Mouse (Mus musculus) heart, embryonic 14.5 days (tissue): ENCODE measurements at regions not wholly inside any gene's neighbourhood (a gene's known extent, or its start where the extent isn't known, plus 50 kb on each side); places are given as distances from the start of the nearest gene placed in this dataset.

ENCODE experiments used
- ATAC-seq: fragments of 200-750 bp; cut with Nextera tagmentation; 2 replicates; pipeline ENCODE4 v1.8.0; 2017; ENCODE audit warnings: low read depth, moderate TSS enrichment; ENCODE audit not compliant: insufficient number of reproducible peaks, insufficient read depth, low FRiP score
- H3K27ac ChIP-seq, 2 experiments: fragments of 200-500 bp in 1 of 2; fragments of 300-500 bp in 1 of 2; sonication (generic) in 1 of 2; replicated peaks in 1 of 2; 2 replicates each; pipeline ENCODE4 v1.5.1; 2012 to 2014; ENCODE audit warnings: low read depth in 2 of 2, low read length in 2 of 2, control low read depth in 1 of 2, mild to moderate bottlenecking in 1 of 2, mixed read lengths in 1 of 2; ENCODE audit not compliant: control insufficient read depth in 1 of 2, insufficient read depth in 1 of 2
- H3K27me3 ChIP-seq: fragments of 300-500 bp; sonication (generic); 2 replicates; pipeline ENCODE4 v1.6.1; 2014; ENCODE audit warnings: mild to moderate bottlenecking, low read length, control low read depth; ENCODE audit not compliant: control insufficient read depth, insufficient read depth
- H3K36me3 ChIP-seq: fragments of 300-500 bp; sonication (generic); 2 replicates; pipeline ENCODE4 v1.6.1; 2014; ENCODE audit warnings: mild to moderate bottlenecking, control low read depth, low read length, mixed read lengths; ENCODE audit not compliant: control insufficient read depth, insufficient read depth
- H3K4me1 ChIP-seq, 2 experiments: fragments of 200-500 bp in 1 of 2; fragments of 300-500 bp in 1 of 2; sonication (generic) in 1 of 2; 2 replicates each; pipeline ENCODE4 v1.6.1; 2012 to 2014; ENCODE audit warnings: low read length in 2 of 2, control low read depth in 1 of 2, mixed read lengths in 1 of 2; ENCODE audit not compliant: control insufficient read depth in 2 of 2, insufficient read depth in 2 of 2
- H3K4me2 ChIP-seq: fragments of 300-500 bp; sonication (generic); 2 replicates; pipeline ENCODE4 v1.6.1; 2014; ENCODE audit warnings: mild to moderate bottlenecking, low read length
- H3K4me3 ChIP-seq, 2 experiments: fragments of 200-500 bp in 1 of 2; fragments of 300-500 bp in 1 of 2; sonication (generic) in 1 of 2; 2 replicates each; pipeline ENCODE4 v1.5.1; 2012 to 2014; ENCODE audit warnings: low read length in 2 of 2, mild to moderate bottlenecking in 2 of 2, control low read depth in 1 of 2, low read depth in 1 of 2, moderate library complexity in 1 of 2; ENCODE audit not compliant: control insufficient read depth in 1 of 2, insufficient read depth in 1 of 2
- H3K9ac ChIP-seq: fragments of 300-500 bp; sonication (generic); 2 replicates; pipeline ENCODE4 v1.6.1; 2014; ENCODE audit warnings: mild to moderate bottlenecking, low read length
- H3K9me3 ChIP-seq: fragments of 300-500 bp; sonication (generic); 2 replicates; pipeline ENCODE4 v1.6.1; 2016; ENCODE audit warnings: low read length, control low read depth; ENCODE audit not compliant: control insufficient read depth
- WGBS: fragments of 180-500 bp; shearing (Covaris S2); extraction: QIAGEN DNeasy Blood & Tissue Kit; methylation state at CpG from one replicate; pipeline ENCODE4 v1.1.7; 2014; 5-methylcytosine and 5-hydroxymethylcytosine counted together

DNA sequence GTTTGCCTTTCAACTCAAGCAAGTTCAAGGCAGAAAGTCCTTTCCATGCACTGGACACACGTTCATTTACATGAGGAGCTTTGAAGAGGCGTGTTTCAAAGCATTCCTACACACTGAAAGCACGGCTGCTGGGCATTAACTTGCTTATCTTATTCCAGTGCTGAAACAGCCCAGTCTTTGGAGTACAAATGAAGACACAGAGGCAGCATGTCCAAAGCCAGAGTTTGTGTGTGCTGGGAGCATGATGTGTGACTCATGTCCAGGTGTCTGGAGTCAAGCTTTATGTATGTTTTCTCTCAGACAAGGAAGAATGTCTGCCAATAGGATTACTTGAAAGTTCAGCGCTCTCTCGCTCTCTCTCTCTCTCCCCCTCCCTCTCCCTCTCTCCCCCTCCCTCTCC is 287.2 kb upstream of the Adamts9 start:
- H3K27me3 ChIP-seq: no peaks in the 10 kb centered on the region
- H3K9me3 ChIP-seq: no peaks in the 10 kb centered on the region
- H3K4me3 ChIP-seq: no peak overlapping the region
- 27% methylated on average over 5 of the region's 5 CpGs for WGBS
- no peak overlapping the region for H3K4me2 ChIP-seq
- H3K9ac ChIP-seq: no peak overlapping the region
- H3K4me1 ChIP-seq: peaks cover 9 to 34% of the 10 kb centered on the region in 2 experiments
- no peak overlapping the region for H3K27ac ChIP-seq
- H3K36me3 ChIP-seq: no peaks in the 10 kb centered on the region
- ATAC-seq: no peak

- Histone ChIP-seq H3K27ac (no peak overlapping the region), H3K36me3 (no peaks in the 10 kb centered on the region), H3K27me3 (no peaks in the 10 kb centered on the region), H3K4me2 (no peak overlapping the region), H3K9me3 (no peaks in the 10 kb centered on the region), H3K4me1 (peaks cover 8 to 29% of the 10 kb centered on the region in 2 experiments), H3K9ac (no peak overlapping the region), H3K4me3 (no peak overlapping the region)
- ATAC-seq: no peak
- 89% methylated on average over 2 of the region's 2 CpGs for WGBS
Observed at GRCm38 (mm10) chr6:93229320-93229719, 286.0 kb upstream of the Adamts9 start.

GRCm38 (mm10) chr6:93223610-93224550 is 280.6 kb upstream of the Adamts9 start:
- H3K4me2 ChIP-seq: no peak overlapping the region
- ATAC-seq: no peak
- no peak overlapping the region for H3K4me3 ChIP-seq
- no peaks in the 10 kb centered on the region for H3K36me3 ChIP-seq
- H3K27ac ChIP-seq: no peak overlapping the region
- no peaks in the 10 kb centered on the region for H3K27me3 ChIP-seq
- H3K4me1 ChIP-seq: peaks cover 7% of the 10 kb centered on the region in 2 experiments; a peak in 3 of 4 replicates
- H3K9me3 ChIP-seq: no peaks in the 10 kb centered on the region
- no peak overlapping the region for H3K9ac ChIP-seq
- 54% methylated on average over 8 of the region's 8 CpGs for WGBS

DNA sequence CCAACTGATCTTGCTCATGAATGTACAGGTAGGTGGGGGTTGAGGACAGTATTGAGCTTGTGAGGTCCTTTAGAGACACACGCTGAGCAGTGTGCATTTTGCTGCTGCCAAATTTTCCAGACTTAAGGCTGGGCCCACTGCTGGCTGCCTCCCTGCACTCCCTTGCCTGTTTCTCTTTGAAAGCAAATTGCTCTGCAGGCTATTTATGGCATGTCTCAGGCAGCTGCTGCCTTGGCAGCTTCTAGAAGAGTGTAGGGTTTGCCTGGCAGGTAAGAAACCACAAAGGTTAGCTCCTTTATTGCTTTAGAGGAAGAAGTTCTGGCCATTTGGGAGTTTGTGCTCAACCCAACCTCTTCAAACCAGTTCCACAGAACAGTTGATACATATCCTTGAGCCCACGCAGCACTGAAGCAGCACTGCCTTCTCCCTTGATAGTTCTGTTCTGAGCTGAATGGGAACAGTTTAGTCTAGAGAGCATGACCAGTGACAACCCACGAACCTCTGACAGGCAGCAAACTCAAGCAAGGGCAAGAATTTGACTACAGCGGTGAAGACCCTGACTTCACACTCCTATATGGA is 274.8 kb upstream of the Adamts9 start:
- Histone ChIP-seq H3K9me3 (no peaks in the 10 kb centered on the region), H3K4me3 (no peak overlapping the region), H3K36me3 (no peaks in the 10 kb centered on the region), H3K9ac (no peak overlapping the region; the same call in 1 of the 2 replicates), H3K4me1 (peaks cover 3 to 15% of the 10 kb centered on the region in 2 experiments; a peak in 3 of 4 replicates), H3K27ac (peak overlapping the region; percentile 24 to 45; a peak in 2 of 4 replicates), H3K27me3 (no peaks in the 10 kb centered on the region), H3K4me2 (no peak overlapping the region)
- WGBS: 45% methylated on average over 4 of the region's 4 CpGs
- no peak for ATAC-seq

DNA sequence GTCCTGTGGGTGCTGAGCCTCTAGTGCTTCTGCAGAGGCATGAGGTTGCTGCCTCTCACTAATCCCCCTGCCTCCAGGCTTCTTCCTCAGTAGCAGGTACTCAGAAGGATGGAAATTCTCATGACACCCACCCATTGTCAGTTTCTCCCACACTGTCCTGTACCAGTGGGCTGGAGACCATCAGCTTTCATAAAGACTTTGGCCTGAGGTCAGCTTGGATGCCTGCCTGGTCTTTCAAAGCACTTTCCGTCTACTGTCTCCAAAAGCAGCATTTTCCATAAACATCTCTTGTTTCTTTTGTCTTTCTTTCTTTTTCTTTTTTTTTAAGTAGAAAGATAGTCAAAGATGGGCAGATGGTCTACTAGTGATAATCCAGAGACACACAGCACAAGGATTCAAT is 257.6 kb upstream of the Adamts9 start:
- no peak overlapping the region for H3K4me3 ChIP-seq

GRCm38 (mm10) chr6:93194741-93195140 is 251.4 kb upstream of the Adamts9 start:
- 77% methylated on average over 6 of the region's 6 CpGs for WGBS
- Histone ChIP-seq H3K9ac (no peak overlapping the region), H3K4me2 (no peak overlapping the region), H3K27ac (no peak overlapping the region), H3K4me3 (no peak overlapping the region), H3K27me3 (no peaks in the 10 kb centered on the region), H3K36me3 (no peaks in the 10 kb centered on the region), H3K4me1 (peaks cover 3 to 7% of the 10 kb centered on the region in 2 experiments; a peak in 3 of 4 replicates), H3K9me3 (no peaks in the 10 kb centered on the region)
- ATAC-seq: no peak

More for the DNA sequence above, 257.6 kb upstream of the Adamts9 start:
- Histone ChIP-seq H3K27ac (no peak overlapping the region), H3K9me3 (no peaks in the 10 kb centered on the region), H3K27me3 (no peaks in the 10 kb centered on the region), H3K4me1 (peaks cover 3 to 8% of the 10 kb centered on the region in 2 experiments; a peak in 3 of 4 replicates), H3K36me3 (no peaks in the 10 kb centered on the region), H3K4me2 (no peak overlapping the region), H3K9ac (no peak overlapping the region)
- no peak for ATAC-seq
- WGBS: 76% methylated on average over 1 of the region's 1 CpGs

GRCm38 (mm10) chr6:93192980-93193379 is 249.7 kb upstream of the Adamts9 start:
- H3K4me1 ChIP-seq: no peaks in the 10 kb centered on the region
- H3K9ac ChIP-seq: no peak overlapping the region
- WGBS: 57% methylated on average over 2 of the region's 2 CpGs
- no peak for ATAC-seq
- no peak overlapping the region for H3K4me2 ChIP-seq
- H3K36me3 ChIP-seq: no peaks in the 10 kb centered on the region
- no peak overlapping the region for H3K27ac ChIP-seq
- no peaks in the 10 kb centered on the region for H3K27me3 ChIP-seq
- H3K9me3 ChIP-seq: no peaks in the 10 kb centered on the region
- H3K4me3 ChIP-seq: no peak overlapping the region
